Mouse (Mus musculus) liver, embryonic 11.5 days (tissue): ENCODE measurements around the gene Aqp8. TPM values are rescaled to one million over a fixed set of nuclear protein-coding genes. Genes with fewer than 3 reads are reported as not detected.
A peak's percentile ranks its signal among the peaks of the same experiment; 100 is the strongest.

Experiments used
- ATAC-seq: fragments of 200-750 bp; cut with Nextera tagmentation; replicated peaks from 2 replicates; pipeline ENCODE4 v1.8.0; 2017; ENCODE audit warnings: moderate number of reproducible peaks, mild to moderate bottlenecking, moderate TSS enrichment, moderate library complexity; ENCODE audit not compliant: low FRiP score
- DNase-seq: peaks from one replicate; pipeline ENCODE4 v3.0.0-alpha.2; 2017; ENCODE audit warnings: low spot score
- H3K27ac ChIP-seq: fragments of 300-500 bp; sonication (generic); 2 replicates; pipeline ENCODE4 v1.5.1; 2014; ENCODE audit warnings: mild to moderate bottlenecking, low read depth, low read length, control low read depth
- H3K27me3 ChIP-seq: fragments of 300-500 bp; sonication (generic); replicated peaks from 2 replicates; pipeline ENCODE4 v1.6.1; 2014; ENCODE audit warnings: low read length, mixed read lengths; ENCODE audit not compliant: control insufficient read depth, insufficient read depth
- H3K36me3 ChIP-seq: fragments of 300-500 bp; sonication (generic); 2 replicates; pipeline ENCODE4 v1.6.1; 2014; ENCODE audit warnings: mild to moderate bottlenecking, low read length, moderate library complexity, mixed read lengths; ENCODE audit not compliant: control insufficient read depth, insufficient read depth
- H3K4me1 ChIP-seq: fragments of 300-500 bp; sonication (generic); replicated peaks from 2 replicates; pipeline ENCODE4 v1.6.1; 2014; ENCODE audit warnings: low read length, mixed read lengths; ENCODE audit not compliant: control insufficient read depth, insufficient read depth
- H3K4me2 ChIP-seq: fragments of 300-500 bp; sonication (generic); 2 replicates; pipeline ENCODE4 v1.6.1; 2014; ENCODE audit warnings: mild to moderate bottlenecking, control low read depth, moderate library complexity
- H3K4me3 ChIP-seq: fragments of 300-500 bp; sonication (generic); 2 replicates; pipeline ENCODE4 v1.5.1; 2014; ENCODE audit warnings: low read depth, low read length, control low read depth
- H3K9ac ChIP-seq: fragments of 300-500 bp; sonication (generic); 2 replicates; pipeline ENCODE4 v1.6.1; 2014; ENCODE audit warnings: low read depth, low read length, control low read depth
- H3K9me3 ChIP-seq: fragments of 300-500 bp; sonication (generic); 2 replicates; pipeline ENCODE4 v1.6.1; 2016; ENCODE audit warnings: low read length, inconsistent platforms, mixed read lengths; ENCODE audit not compliant: control insufficient read depth
- WGBS: fragments of 180-500 bp; shearing (Covaris S2); extraction: QIAGEN DNeasy Blood & Tissue Kit; methylation state at CpG from one replicate; pipeline ENCODE4 v1.1.7; 2014; 5-methylcytosine and 5-hydroxymethylcytosine counted together
- polyA plus RNA-seq: library from polyadenylated mRNA; unstranded; fragments of >200 nt; fragmentation: Nextera tagmentation; extraction: Ambion mirVana; gene quantifications from 2 replicates; pipeline ENCODE4 v1.2.1, GENCODE M21; 2014

Gene Aqp8
- 2.5 and 3.5 TPM in 2 replicates for polyA plus RNA-seq

DNA sequence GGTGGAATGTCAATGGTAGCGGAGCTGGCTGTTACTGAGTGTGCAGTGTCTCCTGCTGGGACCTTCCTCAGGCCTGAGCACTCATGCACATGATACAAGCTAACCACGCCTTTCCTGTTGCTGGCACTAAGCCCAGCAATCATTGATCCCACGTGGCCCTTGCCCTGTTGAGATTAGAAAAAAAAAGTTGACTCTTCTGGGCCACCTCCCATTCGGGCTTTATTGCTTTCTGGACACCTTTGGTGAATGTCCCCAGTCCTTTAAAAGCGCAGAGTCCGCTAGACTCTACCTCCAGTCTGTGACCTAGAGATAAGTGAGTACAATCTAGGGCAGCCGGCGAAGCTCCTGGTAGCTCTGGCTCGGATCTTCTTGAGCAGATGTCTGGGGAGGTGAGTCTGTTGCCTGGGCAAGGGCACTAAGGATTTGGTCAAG, at the start of gene Aqp8:
Aqp8 (plus strand) TSS at position 222 of the 432 bp plus-strand sequence.
- H3K9me3 ChIP-seq, result no peaks in the 10 kb centered on the region
- peak within 1 kb of the TSS; percentile 89 for H3K27ac ChIP-seq
- peak within 1 kb of the TSS; percentile 43 for H3K9ac ChIP-seq
- no peaks in the 10 kb centered on the region for H3K36me3 ChIP-seq
- peak within 1 kb of the TSS; percentile 56 for H3K4me2 ChIP-seq
- ATAC-seq, result peak; percentile 89
- 31% methylated on average over 9 of the region's 9 CpGs for WGBS
- peak within 1 kb of the TSS; percentile 21; the same call in 1 of the 2 replicates for H3K4me3 ChIP-seq
- DNase-seq, result peak; percentile 73
- peaks cover 54% of the 10 kb centered on the region for H3K4me1 ChIP-seq
- no peaks in the 10 kb centered on the region for H3K27me3 ChIP-seq

DNA sequence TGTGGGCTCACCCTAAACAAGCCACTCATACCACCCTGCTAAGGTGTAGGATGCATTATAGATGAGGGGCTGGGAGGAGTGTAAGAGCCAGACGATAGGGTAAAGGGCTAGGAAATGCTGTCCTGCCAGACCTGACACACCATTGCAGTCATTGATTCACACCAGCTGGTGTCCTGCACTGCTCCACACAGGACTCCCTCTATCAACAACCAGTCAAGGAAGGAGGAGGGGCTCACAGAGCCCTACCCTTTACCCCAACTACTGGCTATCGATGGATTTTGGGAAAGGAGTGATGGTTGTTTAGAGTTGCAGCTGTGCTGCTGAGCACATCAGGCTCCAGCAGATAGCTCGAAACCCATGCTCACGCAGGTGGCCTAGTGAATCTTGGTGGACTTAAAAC, 45.3 kb upstream of the Aqp8 start:
- Histone ChIP-seq H3K27me3 (no peaks in the 10 kb centered on the region), H3K36me3 (no peaks in the 10 kb centered on the region), H3K4me1 (no peaks in the 10 kb centered on the region), H3K27ac (no peak overlapping the region), H3K9me3 (no peaks in the 10 kb centered on the region), H3K9ac (no peak overlapping the region), H3K4me3 (no peak overlapping the region), H3K4me2 (no peak overlapping the region)
- no peak for DNase-seq
- WGBS, result 78% methylated on average over 4 of the region's 4 CpGs
- no peak for ATAC-seq

DNA sequence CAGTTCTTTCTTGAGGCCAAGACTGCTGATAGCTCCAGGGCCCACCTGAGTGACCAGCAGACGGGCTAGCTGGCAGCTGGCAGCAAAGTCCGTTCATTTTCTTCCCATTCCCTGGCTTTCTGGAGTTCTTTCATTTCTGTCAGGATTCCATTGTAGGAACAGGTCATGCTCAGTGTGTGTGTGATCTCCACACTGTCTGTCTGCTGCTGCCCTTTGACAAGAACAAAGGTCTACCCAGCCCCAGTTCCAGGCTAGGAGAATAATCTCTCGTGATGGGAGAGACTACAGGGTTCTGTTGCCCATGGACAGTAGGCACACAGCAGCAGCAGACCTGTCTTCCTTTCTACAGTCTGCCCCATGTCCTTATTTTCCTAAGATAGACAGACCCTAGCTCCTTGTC, 44.4 kb upstream of the Aqp8 start:
- ATAC-seq (no peak), DNase-seq (no peak)
- 92% methylated on average over 3 of the region's 3 CpGs for WGBS
- Histone ChIP-seq H3K9ac (no peak overlapping the region), H3K4me3 (no peak overlapping the region), H3K27me3 (no peaks in the 10 kb centered on the region), H3K36me3 (peaks cover 2% of the 10 kb centered on the region; the same call in 1 of the 2 replicates), H3K4me2 (no peak overlapping the region), H3K9me3 (no peaks in the 10 kb centered on the region), H3K4me1 (no peaks in the 10 kb centered on the region), H3K27ac (no peak overlapping the region)

DNA sequence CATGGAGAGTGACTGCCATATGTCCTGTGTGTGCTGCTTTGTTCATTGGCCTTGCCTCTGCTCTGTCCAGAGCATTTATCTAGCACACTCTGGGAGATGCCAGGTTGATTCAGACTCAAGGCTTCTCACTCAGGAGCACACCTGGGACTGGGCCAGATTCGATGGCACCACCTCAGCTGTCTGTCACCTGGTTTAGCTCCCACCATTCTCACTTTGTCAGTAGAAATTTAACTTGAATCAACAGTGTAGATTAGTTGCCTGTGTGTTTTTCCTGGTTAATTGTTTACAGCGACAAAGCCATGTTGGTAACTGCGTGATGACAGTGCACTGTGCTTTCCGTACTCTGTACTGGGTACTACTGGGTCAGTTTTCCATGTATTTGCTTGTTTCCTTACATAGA, 42.1 kb upstream of the Aqp8 start:
- no peak overlapping the region for H3K27ac ChIP-seq
- H3K9me3 ChIP-seq, result no peaks in the 10 kb centered on the region
- no peak overlapping the region for H3K4me3 ChIP-seq
- H3K9ac ChIP-seq, result no peak overlapping the region
- peaks cover 5% of the 10 kb centered on the region; the same call in 1 of the 2 replicates for H3K36me3 ChIP-seq
- DNase-seq, result no peak
- no peak overlapping the region for H3K4me2 ChIP-seq
- ATAC-seq, result no peak
- 87% methylated on average over 4 of the region's 4 CpGs for WGBS
- no peaks in the 10 kb centered on the region for H3K4me1 ChIP-seq
- no peaks in the 10 kb centered on the region for H3K27me3 ChIP-seq

DNA sequence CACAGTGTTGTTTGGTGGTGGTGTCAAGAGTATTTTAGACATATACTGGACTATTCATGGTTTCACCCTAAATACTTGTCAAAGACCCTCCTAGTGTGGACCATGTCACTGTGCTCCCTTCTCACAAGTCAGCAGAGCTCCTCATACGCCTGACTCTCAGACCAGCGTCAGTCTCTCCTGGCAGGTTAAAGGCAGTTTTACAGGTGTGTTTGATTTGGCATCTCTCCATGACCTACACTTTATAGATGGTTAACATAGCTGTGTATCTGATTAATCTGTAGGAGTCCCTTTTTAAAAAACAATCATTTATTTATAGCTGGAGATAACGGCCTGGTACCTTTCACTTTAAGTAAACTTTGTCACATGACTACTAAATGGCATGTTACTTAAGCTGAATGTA, 40.1 kb upstream of the Aqp8 start:
- no peaks in the 10 kb centered on the region for H3K9me3 ChIP-seq
- no peak overlapping the region for H3K4me2 ChIP-seq
- H3K9ac ChIP-seq, result no peak overlapping the region
- WGBS, result 88% methylated on average over 3 of the region's 3 CpGs
- H3K27ac ChIP-seq, result no peak overlapping the region
- ATAC-seq, result no peak
- peaks cover 5% of the 10 kb centered on the region; the same call in 1 of the 2 replicates for H3K36me3 ChIP-seq
- no peak for DNase-seq
- no peaks in the 10 kb centered on the region for H3K4me1 ChIP-seq
- no peak overlapping the region for H3K4me3 ChIP-seq
- H3K27me3 ChIP-seq, result no peaks in the 10 kb centered on the region

DNA sequence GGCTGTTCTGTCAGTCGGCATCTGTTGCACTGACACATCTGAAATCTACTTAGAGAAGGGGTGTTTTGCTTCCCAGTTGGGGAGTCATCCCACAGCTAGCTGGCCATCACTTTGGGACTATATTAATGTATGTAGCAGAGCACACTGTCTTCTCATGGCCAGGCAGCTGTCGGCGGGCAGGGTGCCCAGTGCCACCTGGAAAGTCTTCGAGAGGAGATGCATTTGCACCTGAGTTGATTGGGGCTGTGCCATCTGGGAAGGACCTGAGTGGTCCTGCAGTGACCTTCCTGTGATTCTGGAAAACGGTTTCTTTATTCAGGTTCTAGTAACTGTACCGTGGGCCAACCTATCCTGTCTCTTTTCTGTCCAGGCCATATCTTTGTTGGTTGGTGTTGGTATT, 37.8 kb upstream of the Aqp8 start:
- ATAC-seq (no peak), DNase-seq (no peak)
- Histone ChIP-seq H3K27ac (no peak overlapping the region), H3K9ac (no peak overlapping the region), H3K4me2 (no peak overlapping the region), H3K4me3 (no peak overlapping the region), H3K4me1 (0 out of 2 replicates have a peak, but pooled peaks cover 2% of the 10 kb centered on the region), H3K9me3 (no peaks in the 10 kb centered on the region), H3K27me3 (no peaks in the 10 kb centered on the region), H3K36me3 (peaks cover 9% of the 10 kb centered on the region; the same call in 1 of the 2 replicates)
- WGBS, result 93% methylated on average over 6 of the region's 6 CpGs

DNA sequence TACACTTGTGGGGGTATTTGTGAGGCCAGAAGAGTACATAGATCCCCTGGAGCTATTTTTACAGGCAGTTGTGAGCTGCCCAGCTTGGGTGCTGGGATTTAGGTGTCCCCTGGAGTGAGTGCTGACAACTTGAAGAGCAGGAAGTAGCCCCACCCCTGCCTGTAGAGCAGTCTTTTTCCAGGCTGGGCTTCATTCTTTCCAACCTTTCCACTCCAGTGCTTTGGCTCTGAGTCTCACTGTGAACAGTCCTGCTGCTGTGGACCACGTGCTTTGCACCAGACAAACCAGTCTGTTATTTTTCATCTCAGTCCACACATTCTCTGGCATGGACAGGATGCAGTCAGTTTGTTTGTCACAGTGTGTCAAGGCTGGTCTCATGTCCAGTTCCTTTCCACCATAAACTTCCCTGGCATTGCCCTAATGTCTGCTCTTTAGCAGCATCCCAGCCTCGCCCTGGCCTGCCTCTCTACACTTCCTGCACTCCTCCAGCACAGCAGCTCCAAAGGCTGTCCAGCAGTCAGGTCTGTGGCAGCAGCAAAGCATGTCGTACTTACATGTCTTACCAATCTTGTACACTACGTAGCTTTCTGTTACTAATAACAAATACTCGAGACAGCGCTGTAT, 36.8 kb upstream of the Aqp8 start:
- Histone ChIP-seq H3K4me1 (0 out of 2 replicates have a peak, but pooled peaks cover 2% of the 10 kb centered on the region), H3K4me3 (no peak overlapping the region), H3K36me3 (peaks cover 9% of the 10 kb centered on the region; the same call in 1 of the 2 replicates), H3K9ac (no peak overlapping the region), H3K27ac (no peak overlapping the region), H3K27me3 (no peaks in the 10 kb centered on the region), H3K9me3 (no peaks in the 10 kb centered on the region), H3K4me2 (no peak overlapping the region)
- DNase-seq (no peak), ATAC-seq (no peak)
- WGBS, result 87% methylated on average over 6 of the region's 6 CpGs

DNA sequence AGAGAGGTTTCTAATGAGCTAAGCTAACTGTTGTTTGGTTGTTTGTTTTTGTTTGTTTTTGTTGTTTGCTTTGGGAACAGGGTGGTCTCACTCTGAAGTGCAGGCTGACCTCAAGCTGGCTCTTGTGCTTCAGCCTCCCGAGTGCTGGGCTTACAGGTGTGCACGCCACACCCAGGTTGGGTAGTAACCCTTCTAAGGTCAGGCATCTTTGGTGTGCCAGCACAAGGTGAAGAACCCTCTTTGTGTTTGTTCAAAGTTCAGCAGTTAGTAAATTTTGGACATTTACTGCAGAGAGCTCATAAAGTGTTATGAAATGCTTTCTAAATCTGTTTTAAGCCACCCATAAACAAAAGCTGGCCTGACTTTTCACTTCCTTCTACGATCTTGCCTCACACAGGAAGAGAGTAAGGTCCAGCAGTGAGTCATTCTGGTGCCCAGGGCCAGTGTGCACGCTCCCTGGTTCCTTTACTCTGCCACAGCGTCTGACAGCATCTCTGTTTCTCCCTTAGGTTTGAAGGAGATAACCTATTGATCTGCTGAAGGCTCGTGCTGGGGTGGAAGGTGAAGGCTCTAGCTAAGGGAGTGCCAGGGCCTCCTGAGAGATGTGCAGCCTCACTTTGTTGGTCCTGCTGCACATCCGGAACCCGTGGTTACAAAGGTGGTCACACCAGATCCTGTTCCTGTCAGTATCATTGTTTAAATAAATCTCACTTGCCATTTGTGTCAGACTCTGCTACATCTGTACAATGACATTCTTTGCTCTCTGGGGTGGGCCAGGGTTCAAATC, 32.3 kb upstream of the Aqp8 start:
- Histone ChIP-seq H3K4me1 (0 out of 2 replicates have a peak, but pooled peaks cover 2% of the 10 kb centered on the region), H3K4me2 (no peak overlapping the region), H3K4me3 (no peak overlapping the region), H3K9ac (no peak overlapping the region), H3K9me3 (no peaks in the 10 kb centered on the region), H3K27me3 (no peaks in the 10 kb centered on the region), H3K36me3 (peaks cover 7% of the 10 kb centered on the region; the same call in 1 of the 2 replicates), H3K27ac (no peak overlapping the region)
- ATAC-seq (no peak), DNase-seq (no peak)
- 61% methylated on average over 8 of the region's 8 CpGs for WGBS
